Mouse (Mus musculus): Measurements from ENCODE around the gene Speer4e. TPM values are rescaled to one million over a fixed set of nuclear protein-coding genes. Genes with fewer than 3 reads are reported as not detected.
"Not testable (repeated sequence)": the region's sequence is repeated elsewhere in the genome, so short reads cannot be mapped to it uniquely, and the experiment has no call there.

Gene Speer4e
- total RNA-seq (2021) = not detected

GRCm38 (mm10) chr5:14938329-14938728 lies at the start of gene Speer4e:
Gene Speer4e (minus strand): TSS chr5:14938429.
- DNase-seq (ENCODE audit: low spot score in 2 of 2); intact Hi-C loops (cut with DNase I): not testable (repeated sequence)

- intact Hi-C loops (cut with DNase I); DNase-seq (ENCODE audit: low spot score in 2 of 2): not testable (repeated sequence)
Observed at GRCm38 (mm10) chr5:14986649-14987387, 48.6 kb upstream of the Speer4e start.

- intact Hi-C loops (cut with DNase I); DNase-seq (ENCODE audit: low spot score in 2 of 2): not testable (repeated sequence)
Observed at GRCm38 (mm10) chr5:14978835-14979234, 40.6 kb upstream of the Speer4e start, which contains the start of gene Gm10354. Gene Gm10354 (minus strand): TSS chr5:14978935.

- DNase-seq (ENCODE audit: low spot score in 2 of 2); intact Hi-C loops (cut with DNase I): not testable (repeated sequence)
Observed at GRCm38 (mm10) chr5:14977368-14977767, 39.1 kb upstream of the Speer4e start.

GRCm38 (mm10) chr5:14975294-14975693 lies 37.1 kb upstream of the Speer4e start:
- DNase-seq (ENCODE audit: low spot score in 2 of 2); intact Hi-C loops (cut with DNase I): not testable (repeated sequence)

GRCm38 (mm10) chr5:14972841-14973240 lies 34.6 kb upstream of the Speer4e start:
- intact Hi-C loops (cut with DNase I); DNase-seq (ENCODE audit: low spot score in 2 of 2): not testable (repeated sequence)

- DNase-seq (ENCODE audit: low spot score in 2 of 2); intact Hi-C loops (cut with DNase I): not testable (repeated sequence)
Observed at GRCm38 (mm10) chr5:14963821-14964220, 25.6 kb upstream of the Speer4e start.

GRCm38 (mm10) chr5:14961502-14961901 lies 23.3 kb upstream of the Speer4e start:
- intact Hi-C loops (cut with DNase I); DNase-seq (ENCODE audit: low spot score in 2 of 2): not testable (repeated sequence)

- intact Hi-C loops (cut with DNase I); DNase-seq (ENCODE audit: low spot score in 2 of 2): not testable (repeated sequence)
Observed at GRCm38 (mm10) chr5:14955928-14956706, 17.9 kb upstream of the Speer4e start.

GRCm38 (mm10) chr5:14953587-14953986 lies 15.4 kb upstream of the Speer4e start:
- DNase-seq (ENCODE audit: low spot score in 2 of 2); intact Hi-C loops (cut with DNase I): not testable (repeated sequence)

- DNase-seq (ENCODE audit: low spot score in 2 of 2); intact Hi-C loops (cut with DNase I): not testable (repeated sequence)
Observed at GRCm38 (mm10) chr5:14952749-14953148, 14.5 kb upstream of the Speer4e start.

- intact Hi-C loops (cut with DNase I); DNase-seq (ENCODE audit: low spot score in 2 of 2): not testable (repeated sequence)
Observed at GRCm38 (mm10) chr5:14951822-14952221, 13.6 kb upstream of the Speer4e start.

- intact Hi-C loops (cut with DNase I) = not testable (repeated sequence)
- DNase-seq (ENCODE audit: low spot score in 2 of 2) = peak in 1 of 2 experiments; percentile 43
Observed at GRCm38 (mm10) chr5:14947482-14948198, 9.4 kb upstream of the Speer4e start.

- intact Hi-C loops (cut with DNase I); DNase-seq (ENCODE audit: low spot score in 2 of 2): not testable (repeated sequence)
Observed at GRCm38 (mm10) chr5:14945524-14945923, 7.3 kb upstream of the Speer4e start.

- intact Hi-C loops (cut with DNase I); DNase-seq (ENCODE audit: low spot score in 2 of 2): not testable (repeated sequence)
Observed at GRCm38 (mm10) chr5:14941043-14941442, 2.8 kb upstream of the Speer4e start.

GRCm38 (mm10) chr5:14933721-14934120 lies 4.5 kb downstream of the Speer4e start:
- DNase-seq (ENCODE audit: low spot score in 2 of 2); intact Hi-C loops (cut with DNase I): not testable (repeated sequence)

- DNase-seq (ENCODE audit: low spot score in 2 of 2); intact Hi-C loops (cut with DNase I): not testable (repeated sequence)
Observed at GRCm38 (mm10) chr5:14927047-14927446, 11.2 kb downstream of the Speer4e start.

GRCm38 (mm10) chr5:14914799-14915198 lies 23.4 kb downstream of the Speer4e start, which contains the start of gene Gm9758:
Gene Gm9758 (minus strand): TSS chr5:14914899.
- intact Hi-C loops (cut with DNase I); DNase-seq (ENCODE audit: low spot score in 2 of 2): not testable (repeated sequence)

GRCm38 (mm10) chr5:14914361-14914760 lies 23.9 kb downstream of the Speer4e start:
- DNase-seq (ENCODE audit: low spot score in 2 of 2); intact Hi-C loops (cut with DNase I): not testable (repeated sequence)
